ENCODE assay signal across 8 mouse cellular contexts in the genomic region with DNA sequence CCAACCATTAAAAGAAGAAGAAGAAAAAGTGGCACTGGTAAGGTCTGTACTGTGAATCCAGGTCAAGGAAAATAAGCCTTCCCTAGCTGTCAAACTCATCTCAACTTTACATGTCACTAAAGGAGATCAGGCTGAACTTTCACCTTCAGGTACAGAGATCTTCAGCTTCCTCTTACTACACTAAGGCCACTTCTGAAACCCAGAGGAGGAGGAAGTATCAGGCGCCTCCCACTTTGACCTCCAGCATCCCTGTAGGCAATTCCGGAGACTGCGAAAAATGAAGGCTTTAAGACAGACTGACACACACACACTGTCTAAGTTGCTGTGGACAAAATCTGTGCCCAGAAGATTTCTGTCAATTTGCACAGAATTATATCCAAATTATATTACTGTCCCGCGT. TPM values are rescaled to one million over a fixed set of nuclear protein-coding genes. Genes with fewer than 3 reads are reported as not detected.
DNase-seq lines count a peak whose midpoint lies in the region; ATAC-seq and TF ChIP-seq lines count a peak whose summit lies in the region.

No protein-coding gene starts in this region.

- intact Hi-C loops in gastrocnemius, adult 2 months (cut with DNase I) = loop anchor here (5.0 to 10.0 kb wide), 2 partner anchors 130 to 163 kb away; a partner anchor contains a TSS
- intact Hi-C loops in gastrocnemius, postnatal 14 days (cut with DNase I; ENCODE audit: low total_unique reads) = no loop called here

- DNase-seq in gastrocnemius, adult 2 months = no peak
- no peak for DNase-seq in gastrocnemius, postnatal 14 days
- DNase-seq in heart, postnatal 4 days = peak; percentile 10
- peak; percentile 29 for DNase-seq in limb, embryonic 10.5 days (ENCODE audit: low spot score)
- DNase-seq in midbrain, embryonic 11.5 days (ENCODE audit: low spot score, missing footprints) = peak; percentile 90
- peak; percentile 19 for DNase-seq in thymus, postnatal 25 days
- no peak for DNase-seq in urinary bladder, adult 18-20 months (ENCODE audit: low spot score in 2 of 2)

- peak overlapping the region; percentile 96 for H3K9ac ChIP-seq in embryonic facial prominence, embryonic 13.5 days
- H3K9ac ChIP-seq in midbrain, embryonic 11.5 days (ENCODE audit: low read length) = peak overlapping the region; percentile 84

- H3K36me3 ChIP-seq in embryonic facial prominence, embryonic 13.5 days = peaks cover 5% of the 10 kb centered on the region; the same call in 1 of the 2 replicates
- H3K36me3 ChIP-seq in limb, embryonic 10.5 days = no peaks in the 10 kb centered on the region
- H3K36me3 ChIP-seq in midbrain, embryonic 11.5 days (ENCODE audit: control insufficient read depth, insufficient read depth, low read length) = no peaks in the 10 kb centered on the region

- H3K27ac ChIP-seq in gastrocnemius, adult 2 months = peak overlapping the region; percentile 91
- peak overlapping the region; percentile 93 for H3K27ac ChIP-seq in embryonic facial prominence, embryonic 13.5 days
- peak overlapping the region; percentile 93 for H3K27ac ChIP-seq in limb, embryonic 10.5 days
- H3K27ac ChIP-seq in midbrain, embryonic 11.5 days (ENCODE audit: low read depth, low read length) = no peak overlapping the region

- H3K4me2 ChIP-seq in embryonic facial prominence, embryonic 13.5 days = peak overlapping the region; percentile 82
- H3K4me2 ChIP-seq in midbrain, embryonic 11.5 days = peak overlapping the region; percentile 68

- WGBS in embryonic facial prominence, embryonic 13.5 days = 1% methylated on average over 5 of the region's 5 CpGs
- 2% methylated on average over 5 of the region's 5 CpGs for WGBS in limb, embryonic 10.5 days
- WGBS in midbrain, embryonic 11.5 days = 3% methylated on average over 5 of the region's 5 CpGs

- no peak for TF ChIP-seq CTCF in gastrocnemius, adult 2 months (IDR thresholded peaks at IDR 0.05)

- peaks cover 7% of the 10 kb centered on the region for H3K9me3 ChIP-seq in embryonic facial prominence, embryonic 13.5 days
- H3K9me3 ChIP-seq in limb, embryonic 10.5 days (replicated peaks) = no peaks in the 10 kb centered on the region
- H3K9me3 ChIP-seq in midbrain, embryonic 11.5 days (ENCODE audit: control insufficient read depth, low read length) = no peaks in the 10 kb centered on the region; the same call in 1 of the 2 replicates

- no peak for ATAC-seq in embryonic facial prominence, embryonic 13.5 days (ENCODE audit: insufficient number of reproducible peaks, insufficient read depth, low FRiP score, low TSS enrichment, low read depth)
- ATAC-seq in midbrain, embryonic 11.5 days (ENCODE audit: low FRiP score) = peak; percentile 10; the same call in 1 of the 2 replicates

- peak overlapping the region; percentile 97 for H3K4me3 ChIP-seq in gastrocnemius, adult 2 months
- peak overlapping the region; percentile 85 for H3K4me3 ChIP-seq in embryonic facial prominence, embryonic 13.5 days
- peak overlapping the region; percentile 90 for H3K4me3 ChIP-seq in limb, embryonic 10.5 days
- H3K4me3 ChIP-seq in midbrain, embryonic 11.5 days (ENCODE audit: low read depth, low read length) = peak overlapping the region; percentile 72

- no peaks in the 10 kb centered on the region for H3K27me3 ChIP-seq in embryonic facial prominence, embryonic 13.5 days
- no peaks in the 10 kb centered on the region for H3K27me3 ChIP-seq in limb, embryonic 10.5 days (ENCODE audit: low read depth, poor library complexity, severe bottlenecking)
- H3K27me3 ChIP-seq in midbrain, embryonic 11.5 days (ENCODE audit: control insufficient read depth, insufficient read depth, low read length) = no peaks in the 10 kb centered on the region

- H3K4me1 ChIP-seq in embryonic facial prominence, embryonic 13.5 days = peaks cover 6% of the 10 kb centered on the region
- H3K4me1 ChIP-seq in limb, embryonic 10.5 days = peaks cover 10% of the 10 kb centered on the region
- H3K4me1 ChIP-seq in midbrain, embryonic 11.5 days (ENCODE audit: control insufficient read depth, insufficient read depth, low read length) = no peaks in the 10 kb centered on the region

RNA-seq across cellular contexts. Expression of a gene that starts 0.8 kb away (rescaled TPM):
- 1 to 10 TPM; 5.6 to 8.6 TPM for total RNA-seq in gastrocnemius, adult 2 months (2021)
- 10 to 100 TPM; 10.5 TPM for total RNA-seq in gastrocnemius, postnatal 14 days (2021)
- 54.5 and 55.9 TPM in 2 replicates for polyA plus RNA-seq in embryonic facial prominence, embryonic 13.5 days (2015; fragmentation: Nextera tagmentation; extraction: Ambion mirVana)
- total RNA-seq in heart, postnatal 4 days (2021) = 10 to 100 TPM; 26.0 to 28.5 TPM
- 39.5 and 50.6 TPM in 2 replicates for polyA plus RNA-seq in limb, embryonic 10.5 days (2016; fragmentation: Nextera tagmentation; extraction: Ambion mirVana)
- polyA plus RNA-seq in midbrain, embryonic 11.5 days (2014; fragmentation: Nextera tagmentation; extraction: Ambion mirVana) = 44.0 and 44.7 TPM in 2 replicates

RNA-seq across cellular contexts. Expression of a gene that starts 25.9 kb away (rescaled TPM):
- total RNA-seq in gastrocnemius, adult 2 months (2021) = not detected
- not detected for total RNA-seq in gastrocnemius, postnatal 14 days (2021)
- polyA plus RNA-seq in embryonic facial prominence, embryonic 13.5 days (2015; fragmentation: Nextera tagmentation; extraction: Ambion mirVana) = not detected in 2 replicates
- total RNA-seq in heart, postnatal 4 days (2021) = not detected
- not detected in 2 replicates for polyA plus RNA-seq in limb, embryonic 10.5 days (2016; fragmentation: Nextera tagmentation; extraction: Ambion mirVana)
- not detected in 2 replicates for polyA plus RNA-seq in midbrain, embryonic 11.5 days (2014; fragmentation: Nextera tagmentation; extraction: Ambion mirVana)

RNA-seq across cellular contexts. Expression of a gene that starts 38.1 kb away (rescaled TPM):
- total RNA-seq in gastrocnemius, adult 2 months (2021) = not detected
- total RNA-seq in gastrocnemius, postnatal 14 days (2021) = not detected
- polyA plus RNA-seq in embryonic facial prominence, embryonic 13.5 days (2015; fragmentation: Nextera tagmentation; extraction: Ambion mirVana) = not detected in 2 replicates
- total RNA-seq in heart, postnatal 4 days (2021) = not detected
- not detected in 2 replicates for polyA plus RNA-seq in limb, embryonic 10.5 days (2016; fragmentation: Nextera tagmentation; extraction: Ambion mirVana)
- polyA plus RNA-seq in midbrain, embryonic 11.5 days (2014; fragmentation: Nextera tagmentation; extraction: Ambion mirVana) = not detected in 2 replicates

RNA-seq across cellular contexts. Expression of a gene that starts 59.4 kb away (rescaled TPM):
- not detected for total RNA-seq in gastrocnemius, adult 2 months (2021)
- total RNA-seq in gastrocnemius, postnatal 14 days (2021) = not detected
- not detected in 2 replicates for polyA plus RNA-seq in embryonic facial prominence, embryonic 13.5 days (2015; fragmentation: Nextera tagmentation; extraction: Ambion mirVana)
- total RNA-seq in heart, postnatal 4 days (2021) = not detected
- polyA plus RNA-seq in limb, embryonic 10.5 days (2016; fragmentation: Nextera tagmentation; extraction: Ambion mirVana) = not detected in 2 replicates
- polyA plus RNA-seq in midbrain, embryonic 11.5 days (2014; fragmentation: Nextera tagmentation; extraction: Ambion mirVana) = not detected in 2 replicates

Comparison
In these comparisons a context has a peak if more than half of its experiments do, and no peak if none do; other contexts are left out.
1. DNase-seq: peak in heart, postnatal 4 days (single experiment), limb, embryonic 10.5 days (single experiment), midbrain, embryonic 11.5 days (single experiment) and thymus, postnatal 25 days (single experiment); none in gastrocnemius, adult 2 months (single experiment), gastrocnemius, postnatal 14 days (single experiment) and urinary bladder, adult 18-20 months (0 of 2).
2. Peak in every context shown above with its lines, with median percentiles within 50 percentile points of each other: H3K4me3 ChIP-seq.